ENCODE assay signal across 11 mouse cellular contexts in the genomic region with DNA sequence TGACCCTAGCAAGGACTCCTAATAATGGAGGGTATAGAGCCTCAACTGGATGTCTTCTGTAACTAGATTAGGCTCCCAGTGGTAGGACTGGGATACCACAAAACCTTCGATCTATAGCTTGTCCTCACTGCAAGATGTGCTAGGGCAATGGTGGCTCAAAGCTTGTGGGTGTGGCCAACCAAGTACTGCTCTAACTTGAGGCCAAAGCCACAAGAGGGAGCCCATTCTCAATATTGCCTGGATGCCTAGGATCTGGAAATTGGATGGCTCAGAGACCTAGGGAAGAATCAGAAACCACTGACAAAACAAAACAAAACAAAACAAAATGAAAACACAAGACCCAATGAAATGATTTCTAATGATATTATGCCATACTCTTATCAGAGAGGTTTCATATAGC.
DNase-seq lines count a peak whose midpoint lies in the region; ATAC-seq and TF ChIP-seq lines count a peak whose summit lies in the region.
"Had no signal": no experiment of that assay in that cellular context is flagged by ENCODE, and none has a peak within 500 bp of the region (broad histone marks: within the 10 kb centered on the region; RNA-seq: fewer than 3 reads in every experiment).

No protein-coding gene starts in this region.

- WGBS in heart, postnatal 0 days: 61% methylated on average over 1 of the region's 1 CpGs
- 62% methylated on average over 1 of the region's 1 CpGs for WGBS in midbrain, postnatal 0 days
- 67% methylated on average over 1 of the region's 1 CpGs for WGBS in liver, postnatal 0 days (ENCODE audit: insufficient replicate concordance)

- no peaks in the 10 kb centered on the region for H3K4me1 ChIP-seq in heart, postnatal 0 days (ENCODE audit: control insufficient read depth, insufficient read depth)
- no peaks in the 10 kb centered on the region for H3K4me1 ChIP-seq in midbrain, postnatal 0 days (ENCODE audit: insufficient read depth, low read length)
- H3K4me1 ChIP-seq in liver, postnatal 0 days (ENCODE audit: insufficient read depth): no peaks in the 10 kb centered on the region
- H3K4me1 ChIP-seq: limb, embryonic 13.5 days had no signal

- no peak for ATAC-seq in heart, postnatal 0 days (ENCODE audit: insufficient read depth, low read depth)
- ATAC-seq in midbrain, postnatal 0 days (ENCODE audit: low FRiP score): no peak
- ATAC-seq in liver, postnatal 0 days: no peak

- DNase-seq in heart, postnatal 0 days (ENCODE audit: low spot score): no peak
- no peak for DNase-seq in heart, adult 18-20 months
- DNase-seq in lung, postnatal 10 days: peak; percentile 3
- DNase-seq in lung, adult 18-20 months: no peak
- DNase-seq in embryo, embryonic 10.5 days (ENCODE audit: low spot score): peak; percentile 71
- DNase-seq in midbrain, postnatal 0 days (ENCODE audit: low spot score): peak; percentile 52
- no peak for DNase-seq in liver, postnatal 0 days
- no peak for DNase-seq in frontal cortex, postnatal 36 days (ENCODE audit: low spot score in 2 of 2)
- DNase-seq: adrenal gland, adult 8-10 months had no signal

- H3K9me3 ChIP-seq in heart, postnatal 0 days (replicated peaks; ENCODE audit: control insufficient read depth, low read length): no peaks in the 10 kb centered on the region
- H3K9me3 ChIP-seq in midbrain, postnatal 0 days (ENCODE audit: low read length): no peaks in the 10 kb centered on the region
- H3K9me3 ChIP-seq in liver, postnatal 0 days (ENCODE audit: low read length): no peaks in the 10 kb centered on the region
- H3K9me3 ChIP-seq: limb, embryonic 13.5 days had no signal

- no peak overlapping the region for H3K9ac ChIP-seq in heart, postnatal 0 days (replicated peaks; ENCODE audit: low read depth, low read length)
- H3K9ac ChIP-seq in midbrain, postnatal 0 days (replicated peaks; ENCODE audit: low read length, poor library complexity, severe bottlenecking): no peak overlapping the region
- H3K9ac ChIP-seq in liver, postnatal 0 days (replicated peaks): no peak overlapping the region
- H3K9ac ChIP-seq: limb, embryonic 13.5 days had no signal

- no peak overlapping the region for H3K27ac ChIP-seq in heart, postnatal 0 days (ENCODE audit: low read depth)
- H3K27ac ChIP-seq in midbrain, postnatal 0 days (ENCODE audit: low read depth, low read length): no peak overlapping the region
- H3K27ac ChIP-seq in liver, postnatal 0 days (ENCODE audit: low read depth): no peak overlapping the region
- H3K27ac ChIP-seq: limb, embryonic 13.5 days had no signal

- no peak overlapping the region for H3K4me2 ChIP-seq in heart, postnatal 0 days (ENCODE audit: low read depth, low read length)
- H3K4me2 ChIP-seq in midbrain, postnatal 0 days (ENCODE audit: low read depth, low read length, poor library complexity, severe bottlenecking): no peak overlapping the region
- H3K4me2 ChIP-seq in liver, postnatal 0 days (ENCODE audit: low read depth, low read length): no peak overlapping the region
- H3K4me2 ChIP-seq: limb, embryonic 13.5 days had no signal

- H3K4me3 ChIP-seq in heart, postnatal 0 days (ENCODE audit: low read depth, low read length): no peak overlapping the region
- H3K4me3 ChIP-seq in midbrain, postnatal 0 days (ENCODE audit: low read depth, low read length): no peak overlapping the region
- H3K4me3 ChIP-seq in liver, postnatal 0 days (ENCODE audit: low read depth, low read length): no peak overlapping the region
- H3K4me3 ChIP-seq: limb, embryonic 13.5 days had no signal

- TF ChIP-seq CTCF in heart, postnatal 0 days (IDR thresholded peaks at IDR 0.05; ENCODE audit: low read depth): peak; percentile 28
- peak; percentile 48 for TF ChIP-seq CTCF in midbrain, postnatal 0 days (IDR thresholded peaks at IDR 0.05)
- TF ChIP-seq CTCF in liver, postnatal 0 days (IDR thresholded peaks at IDR 0.05; ENCODE audit: low read depth): no peak

- no peaks in the 10 kb centered on the region for H3K36me3 ChIP-seq in heart, postnatal 0 days (replicated peaks; ENCODE audit: control insufficient read depth, insufficient read depth, low read length)
- no peaks in the 10 kb centered on the region for H3K36me3 ChIP-seq in midbrain, postnatal 0 days (ENCODE audit: insufficient read depth, low read length)
- no peaks in the 10 kb centered on the region for H3K36me3 ChIP-seq in liver, postnatal 0 days (replicated peaks; ENCODE audit: insufficient read depth, low read length)
- H3K36me3 ChIP-seq: limb, embryonic 13.5 days had no signal

- no peak for TF ChIP-seq EP300 in heart, postnatal 0 days (IDR thresholded peaks at IDR 0.05; ENCODE audit: low read depth)
- TF ChIP-seq EP300 in liver, postnatal 0 days (IDR thresholded peaks at IDR 0.05; ENCODE audit: low read depth): no peak

- no peaks in the 10 kb centered on the region for H3K27me3 ChIP-seq in heart, postnatal 0 days (ENCODE audit: control insufficient read depth, insufficient read depth, low read length)
- H3K27me3 ChIP-seq in midbrain, postnatal 0 days (ENCODE audit: insufficient read depth, low read length): no peaks in the 10 kb centered on the region
- no peaks in the 10 kb centered on the region for H3K27me3 ChIP-seq in liver, postnatal 0 days (ENCODE audit: insufficient read depth, low read length)
- H3K27me3 ChIP-seq: CH12.LX; limb, embryonic 13.5 days had no signal

Comparison
In these comparisons a context has a peak if more than half of its experiments do, and no peak if none do; other contexts are left out.
1. DNase-seq: peak in lung, postnatal 10 days (single experiment), embryo, embryonic 10.5 days (single experiment) and midbrain, postnatal 0 days (single experiment); none in heart, postnatal 0 days (single experiment), heart, adult 18-20 months (0 of 2), lung, adult 18-20 months (0 of 2), liver, postnatal 0 days (single experiment) and frontal cortex, postnatal 36 days (0 of 2).